Mouse (Mus musculus): ENCODE results near the gene Ppm1d. TPM values are rescaled to one million over a fixed set of nuclear protein-coding genes. Genes with fewer than 3 reads are reported as not detected.

Ppm1d gene
- total and polyA plus RNA-seq, 3 experiments, result 19.0 to 26.4 (median 25.1) TPM

DNA sequence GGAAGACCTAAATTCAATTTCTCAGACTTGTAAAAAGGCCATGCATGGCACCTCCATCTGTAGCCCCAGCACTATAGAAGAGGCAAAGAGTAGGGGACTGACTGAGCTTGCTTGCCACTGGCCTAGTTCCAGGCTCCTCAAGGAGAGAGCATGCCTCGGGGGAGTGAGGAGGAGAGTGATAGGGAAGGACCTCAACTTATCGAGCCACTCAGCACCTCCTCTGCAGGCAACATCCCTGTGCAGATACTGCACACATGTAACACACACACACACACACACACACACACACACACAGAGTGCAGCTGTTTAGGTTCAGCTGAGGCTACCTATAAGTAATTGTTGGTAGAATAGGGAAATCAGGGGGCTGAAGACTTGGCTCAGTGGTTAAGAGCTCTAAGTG lies 11.2 kb upstream of the Ppm1d start:
- Histone ChIP-seq H3K9ac (ENCODE audit: insufficient read depth, low read depth) (no peak overlapping the region), H3K79me2 (replicated peaks; ENCODE audit: control insufficient read depth, extremely low read depth, insufficient read depth, poor library complexity, severe bottlenecking) (no peaks in the 10 kb centered on the region), H3K27me3 (replicated peaks) (no peaks in the 10 kb centered on the region), H3K4me2 (ENCODE audit: insufficient read depth, low read depth, poor library complexity, severe bottlenecking) (no peak overlapping the region), H3K4me3 (replicated peaks in 1 of 3; ENCODE audit: low read depth in 2 of 3, low read length in 2 of 3, poor library complexity in 1 of 3) (no peak overlapping the region), H3K36me3 (replicated peaks in 1 of 2; ENCODE audit: control insufficient read depth in 1 of 2, insufficient read depth in 1 of 2, low read length in 1 of 2) (no peaks in the 10 kb centered on the region), H3K27ac (ENCODE audit: insufficient read depth, low read depth) (no peak overlapping the region), H3K4me1 (ENCODE audit: control insufficient read depth in 1 of 2, insufficient read depth in 2 of 2) (peaks cover 3 to 21% of the 10 kb centered on the region in 2 experiments; a peak in 3 of 4 replicates), H3K9me3 (replicated peaks; ENCODE audit: low read length) (no peaks in the 10 kb centered on the region)
- dilution Hi-C loops (cut with MboI; ENCODE audit: extremely low pct_ligation_motif_present, extremely low pct_unique_long_range_greater_than_20kb, low sequenced_read_pairs), result no loop called here
- in situ Hi-C loops (cut with MboI; ENCODE audit: low pct_ligation_motif_present, low pct_unique_long_range_greater_than_20kb, low sequenced_read_pairs), result no loop called here
- no peak for TF ChIP-seq TBP (conservative IDR thresholded peaks at IDR 0.05; ENCODE audit: low read depth, low read length)
- TF ChIP-seq UBTF (IDR thresholded peaks at IDR 0.05; ENCODE audit: low read depth, low read length), result no peak
- TF ChIP-seq MAX (IDR thresholded peaks at IDR 0.05; ENCODE audit: low read length), result no peak
- TF ChIP-seq MAZ (IDR thresholded peaks at IDR 0.05; ENCODE audit: low read depth, low read length), result no peak
- no peak for TF ChIP-seq MAFK (IDR thresholded peaks at IDR 0.05; ENCODE audit: insufficient replicate concordance, low read length)
- TF ChIP-seq ZNF384 (IDR thresholded peaks at IDR 0.05; ENCODE audit: low read depth, low read length), result no peak
- no peak for TF ChIP-seq ETS1 (conservative IDR thresholded peaks at IDR 0.05; ENCODE audit: low read depth, low read length)
- no peak for TF ChIP-seq TCF12 (IDR thresholded peaks at IDR 0.05; ENCODE audit: low read depth, low read length)
- no peak for TF ChIP-seq HCFC1 (IDR thresholded peaks at IDR 0.05; ENCODE audit: low read depth, low read length)
- TF ChIP-seq MEF2A (IDR thresholded peaks at IDR 0.05; ENCODE audit: borderline replicate concordance, low read depth, low read length), result no peak
- TF ChIP-seq JUND (conservative IDR thresholded peaks at IDR 0.05; ENCODE audit: low read depth, low read length), result no peak
- no peak for TF ChIP-seq USF2 (conservative IDR thresholded peaks at IDR 0.05; ENCODE audit: low read depth, low read length)
- TF ChIP-seq IRF4 (IDR thresholded peaks at IDR 0.05; ENCODE audit: low read depth, low read length), result no peak
- no peak for TF ChIP-seq ELF1 (IDR thresholded peaks at IDR 0.05; ENCODE audit: low read depth, low read length)
- TF ChIP-seq CTCF (conservative IDR thresholded peaks at IDR 0.05 in 1 of 2, IDR thresholded peaks at IDR 0.05 in 1 of 2; ENCODE audit: low read depth in 2 of 2, low read length in 2 of 2), result no peak
- no peak for DNase-seq (ENCODE audit: extremely low read depth)

DNA sequence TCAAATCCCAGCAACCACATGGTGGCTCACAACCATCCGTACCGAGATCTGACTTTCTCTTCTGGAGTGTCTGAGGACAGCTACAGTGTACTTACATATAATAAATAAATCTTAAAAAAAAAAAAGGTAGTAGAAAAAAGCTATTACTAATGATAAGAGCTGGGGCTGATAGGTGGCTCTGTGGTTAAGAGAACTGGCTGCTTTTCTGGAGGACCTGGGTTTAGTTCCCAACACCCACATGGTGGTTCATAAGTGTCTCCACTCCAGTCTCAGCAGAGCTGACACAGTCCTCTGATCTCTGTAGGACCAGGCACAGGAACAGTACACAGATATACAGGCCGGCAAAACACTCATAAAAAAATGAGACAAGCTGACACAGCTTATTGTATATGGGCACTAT lies 9.9 kb upstream of the Ppm1d start:
- in situ Hi-C loops (cut with MboI; ENCODE audit: low pct_ligation_motif_present, low pct_unique_long_range_greater_than_20kb, low sequenced_read_pairs) (no loop called here), dilution Hi-C loops (cut with MboI; ENCODE audit: extremely low pct_ligation_motif_present, extremely low pct_unique_long_range_greater_than_20kb, low sequenced_read_pairs) (no loop called here)
- no peak for DNase-seq (ENCODE audit: extremely low read depth)
- H3K9me3 ChIP-seq (replicated peaks; ENCODE audit: low read length), result no peaks in the 10 kb centered on the region
- H3K27me3 ChIP-seq (replicated peaks), result no peaks in the 10 kb centered on the region
- no peak overlapping the region for H3K9ac ChIP-seq (ENCODE audit: insufficient read depth, low read depth)
- no peak overlapping the region for H3K27ac ChIP-seq (ENCODE audit: insufficient read depth, low read depth)
- no peak overlapping the region for H3K4me3 ChIP-seq (replicated peaks in 1 of 3; ENCODE audit: low read depth in 2 of 3, low read length in 2 of 3, poor library complexity in 1 of 3)
- no peaks in the 10 kb centered on the region for H3K36me3 ChIP-seq (replicated peaks in 1 of 2; ENCODE audit: control insufficient read depth in 1 of 2, insufficient read depth in 1 of 2, low read length in 1 of 2)
- peaks cover 3 to 19% of the 10 kb centered on the region in 2 experiments; a peak in 3 of 4 replicates for H3K4me1 ChIP-seq (ENCODE audit: control insufficient read depth in 1 of 2, insufficient read depth in 2 of 2)
- no peak overlapping the region for H3K4me2 ChIP-seq (ENCODE audit: insufficient read depth, low read depth, poor library complexity, severe bottlenecking)
- TF ChIP-seq POLR2A (IDR thresholded peaks at IDR 0.05; ENCODE audit: low read depth, low read length), result no peak
- TF ChIP-seq PAX5 (IDR thresholded peaks at IDR 0.05; ENCODE audit: low read length), result no peak
- no peak for TF ChIP-seq ZC3H11A (IDR thresholded peaks at IDR 0.05; ENCODE audit: low read depth, low read length)
- no peak for TF ChIP-seq HCFC1 (IDR thresholded peaks at IDR 0.05; ENCODE audit: low read depth, low read length)
- TF ChIP-seq EP300 (IDR thresholded peaks at IDR 0.05; ENCODE audit: low read length), result no peak
- no peak for TF ChIP-seq ETS1 (conservative IDR thresholded peaks at IDR 0.05; ENCODE audit: low read depth, low read length)
- no peak for TF ChIP-seq MYC (IDR thresholded peaks at IDR 0.05; ENCODE audit: low read depth, low read length)
- TF ChIP-seq MEF2A (IDR thresholded peaks at IDR 0.05; ENCODE audit: borderline replicate concordance, low read depth, low read length), result no peak
- no peak for TF ChIP-seq ZMIZ1 (IDR thresholded peaks at IDR 0.05; ENCODE audit: low read depth, low read length)
- TF ChIP-seq ZKSCAN1 (IDR thresholded peaks at IDR 0.05; ENCODE audit: borderline replicate concordance, low read depth, low read length), result no peak
- TF ChIP-seq TCF12 (IDR thresholded peaks at IDR 0.05; ENCODE audit: low read depth, low read length), result no peak
- TF ChIP-seq KAT2A (IDR thresholded peaks at IDR 0.05; ENCODE audit: insufficient replicate concordance, low read length), result no peak
- TF ChIP-seq JUND (conservative IDR thresholded peaks at IDR 0.05; ENCODE audit: low read depth, low read length), result no peak
- H3K79me2 ChIP-seq (replicated peaks; ENCODE audit: control insufficient read depth, extremely low read depth, insufficient read depth, poor library complexity, severe bottlenecking), result no peaks in the 10 kb centered on the region
